Mouse (Mus musculus) myocyte (in vitro differentiated cells): ENCODE measurements around the gene Glb1. TPM values are rescaled to one million over a fixed set of nuclear protein-coding genes. Genes with fewer than 3 reads are reported as not detected.

Source experiments
- H3K27me3 ChIP-seq: one replicate; pipeline ENCODE4 v1.6.1; 2011; ENCODE audit not compliant: control insufficient read depth, insufficient read depth, insufficient read length
- H3K36me3 ChIP-seq: one replicate; pipeline ENCODE4 v1.6.1; 2011; ENCODE audit not compliant: control insufficient read depth, insufficient read depth
- H3K4me2 ChIP-seq: one replicate; pipeline ENCODE4 v1.6.1; 2011; ENCODE audit warnings: low read depth, control low read depth
- H3K4me3 ChIP-seq: one replicate; pipeline ENCODE4 v1.5.1; 2011; ENCODE audit warnings: mild to moderate bottlenecking, control low read depth, moderate library complexity
- H3K79me2 ChIP-seq: one replicate; pipeline ENCODE4 v1.6.1; 2011; ENCODE audit not compliant: control insufficient read depth, insufficient read depth
- H3ac ChIP-seq: one replicate; pipeline ENCODE4 v1.6.1; 2011; ENCODE audit not compliant: control insufficient read depth, insufficient read length
- CEBPB ChIP-seq: IDR thresholded peaks from 2 replicates; pipeline ENCODE4 v1.6.1; 2011; ENCODE audit warnings: mild to moderate bottlenecking, moderate library complexity; ENCODE audit not compliant: poor library complexity, insufficient read depth, severe bottlenecking
- E2F4 ChIP-seq: IDR thresholded peaks from one replicate; pipeline ENCODE4 v1.6.1; 2011; ENCODE audit warnings: mild to moderate bottlenecking, control low read depth, moderate library complexity; ENCODE audit not compliant: insufficient read depth
- MAX ChIP-seq: IDR thresholded peaks from one replicate; pipeline ENCODE4 v1.6.1; 2011; ENCODE audit warnings: low read depth, mild to moderate bottlenecking, control low read depth
- MYOD1 ChIP-seq, 3 experiments: IDR thresholded peaks; one replicate each; pipeline ENCODE4 v1.6.1; 2011; ENCODE audit warnings: control low read depth in 2 of 3, low read depth in 2 of 3, mild to moderate bottlenecking in 2 of 3, moderate library complexity in 1 of 3; ENCODE audit not compliant: insufficient read length in 2 of 3, control insufficient read depth in 1 of 3
- MYOG ChIP-seq, 3 experiments: IDR thresholded peaks; one replicate each; pipeline ENCODE4 v1.6.1; 2011; ENCODE audit warnings: control low read depth in 2 of 3, low read depth in 2 of 3, mild to moderate bottlenecking in 2 of 3; ENCODE audit not compliant: insufficient read length in 2 of 3, control insufficient read depth in 1 of 3, insufficient read depth in 1 of 3
- POLR2A ChIP-seq: IDR thresholded peaks from one replicate; pipeline ENCODE4 v1.6.1; 2011; ENCODE audit warnings: low read depth, mild to moderate bottlenecking, control low read depth, moderate library complexity; ENCODE audit not compliant: insufficient read length
- POLR2AphosphoS2 ChIP-seq: IDR thresholded peaks from one replicate; pipeline ENCODE4 v1.6.1; 2011; ENCODE audit warnings: low read depth, control low read depth; ENCODE audit not compliant: insufficient read length
- REST ChIP-seq: IDR thresholded peaks from one replicate; pipeline ENCODE4 v1.6.1; 2011; ENCODE audit warnings: mild to moderate bottlenecking, control low read depth, moderate library complexity; ENCODE audit not compliant: insufficient read depth, insufficient read length
- SRF ChIP-seq: IDR thresholded peaks from one replicate; pipeline ENCODE4 v1.6.1; 2011; ENCODE audit warnings: low read depth; ENCODE audit not compliant: control insufficient read depth, insufficient read length
- TCF12 ChIP-seq: IDR thresholded peaks from one replicate; pipeline ENCODE4 v1.6.1; 2011; ENCODE audit warnings: mild to moderate bottlenecking, control low read depth; ENCODE audit not compliant: poor library complexity, insufficient read depth, severe bottlenecking
- TCF3 ChIP-seq: IDR thresholded peaks from one replicate; pipeline ENCODE4 v1.6.1; 2011; ENCODE audit warnings: low read depth, control low read depth; ENCODE audit not compliant: insufficient read length
- USF1 ChIP-seq: IDR thresholded peaks from one replicate; pipeline ENCODE4 v1.6.1; 2011; ENCODE audit warnings: low read depth, mild to moderate bottlenecking, control low read depth, moderate library complexity
- polyA plus RNA-seq: library from polyadenylated mRNA; unstranded; fragments of >200 nt; fragmentation: generic; extraction: Trizol; gene quantifications from one replicate; pipeline ENCODE4 v1.2.1, GENCODE M21; 2012; ENCODE audit warnings: missing spikeins

Gene Glb1
- polyA plus RNA-seq, 1 experiment: 30.1 TPM

- no peak for TF ChIP-seq E2F4
- no peak for TF ChIP-seq TCF12
- no peak for TF ChIP-seq TCF3
- H3K27me3 ChIP-seq: no peaks in the 10 kb centered on the region
- no peak overlapping the region for H3K4me3 ChIP-seq
- no peaks in the 10 kb centered on the region for H3K79me2 ChIP-seq
- H3K4me2 ChIP-seq: no peak overlapping the region
- no peaks in the 10 kb centered on the region for H3K36me3 ChIP-seq
- no peak overlapping the region for H3ac ChIP-seq
These were observed 39.7 kb downstream of the Glb1 start for GRCm38 (mm10) chr9:114440548-114440947.

DNA sequence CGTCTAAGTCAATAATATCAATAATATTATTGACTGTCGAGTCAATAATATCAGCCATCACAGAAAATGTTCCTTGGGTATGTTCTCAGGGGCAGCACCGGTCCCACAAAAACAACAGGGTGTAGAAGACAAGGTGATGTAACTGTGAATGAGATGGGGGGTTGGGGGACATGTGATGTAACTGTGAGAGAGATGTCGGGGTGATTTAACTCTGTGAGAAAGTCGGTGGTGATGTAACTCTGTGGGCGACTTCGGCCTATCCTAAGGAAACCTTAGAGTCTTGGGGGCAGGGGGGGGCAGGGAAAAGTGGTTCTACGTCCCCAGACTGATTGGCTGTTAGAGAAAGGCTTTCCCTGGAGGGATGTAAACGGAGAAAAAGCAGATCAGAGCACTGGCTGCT is 41.3 kb downstream of the Glb1 start:
- no peak overlapping the region for H3K4me2 ChIP-seq
- H3K36me3 ChIP-seq: no peaks in the 10 kb centered on the region
- no peaks in the 10 kb centered on the region for H3K27me3 ChIP-seq
- no peak for TF ChIP-seq SRF
- TF ChIP-seq MYOG (IDR thresholded peaks at IDR 0.05; ENCODE audit: control insufficient read depth in 1 of 3, insufficient read depth in 1 of 3, insufficient read length in 2 of 3, low read depth in 2 of 3): no peak
- no peak for TF ChIP-seq CEBPB
- no peak for TF ChIP-seq POLR2AphosphoS2
- TF ChIP-seq TCF3: no peak
- H3K4me3 ChIP-seq: no peak overlapping the region
- no peak overlapping the region for H3ac ChIP-seq
- no peaks in the 10 kb centered on the region for H3K79me2 ChIP-seq

DNA sequence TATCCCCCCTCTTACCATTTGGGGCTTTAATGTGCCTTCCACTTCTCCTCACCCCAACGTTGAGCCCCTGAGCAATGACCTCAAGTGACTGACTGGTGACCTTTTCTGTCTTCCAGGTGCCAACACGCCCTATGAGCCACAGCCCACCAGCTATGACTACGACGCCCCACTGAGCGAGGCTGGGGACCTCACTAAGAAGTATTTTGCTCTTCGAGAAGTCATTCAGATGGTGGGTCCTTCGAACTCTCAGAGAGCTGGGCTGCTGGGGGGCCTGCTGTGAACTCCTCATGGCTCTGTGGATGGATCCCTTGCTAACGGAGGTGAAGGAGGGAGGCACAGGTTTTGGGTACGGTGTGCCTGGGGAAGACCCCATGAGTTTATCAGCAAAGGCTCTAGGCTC is 42.0 kb downstream of the Glb1 start:
- Histone ChIP-seq H3K4me3 (no peak overlapping the region), H3K79me2 (no peaks in the 10 kb centered on the region), H3K36me3 (no peaks in the 10 kb centered on the region), H3ac (no peak overlapping the region), H3K4me2 (no peak overlapping the region), H3K27me3 (no peaks in the 10 kb centered on the region)
- TF ChIP-seq MYOD1 (IDR thresholded peaks at IDR 0.05; ENCODE audit: control insufficient read depth in 1 of 3, insufficient read length in 2 of 3, low read depth in 2 of 3) (no peak), TCF12 (no peak), MAX (no peak)

- no peaks in the 10 kb centered on the region for H3K79me2 ChIP-seq
- no peaks in the 10 kb centered on the region for H3K27me3 ChIP-seq
- no peak overlapping the region for H3K4me2 ChIP-seq
- TF ChIP-seq POLR2A: no peak
- TF ChIP-seq MYOD1 (IDR thresholded peaks at IDR 0.05; ENCODE audit: control insufficient read depth in 1 of 3, insufficient read length in 2 of 3, low read depth in 2 of 3): no peak
- TF ChIP-seq POLR2AphosphoS2: no peak
- no peak for TF ChIP-seq TCF12
- TF ChIP-seq SRF: no peak
- TF ChIP-seq TCF3: no peak
- no peak for TF ChIP-seq MYOG (IDR thresholded peaks at IDR 0.05; ENCODE audit: control insufficient read depth in 1 of 3, insufficient read depth in 1 of 3, insufficient read length in 2 of 3, low read depth in 2 of 3)
- no peaks in the 10 kb centered on the region for H3K36me3 ChIP-seq
- no peak overlapping the region for H3ac ChIP-seq
- no peak overlapping the region for H3K4me3 ChIP-seq
These were observed 42.5 kb downstream of the Glb1 start for GRCm38 (mm10) chr9:114443351-114443750.

GRCm38 (mm10) chr9:114446887-114447286 is 46.0 kb downstream of the Glb1 start:
- no peak for TF ChIP-seq CEBPB
- no peak for TF ChIP-seq USF1
- no peak for TF ChIP-seq TCF12
- TF ChIP-seq TCF3: no peak
- TF ChIP-seq MAX: no peak
- TF ChIP-seq SRF: no peak
- TF ChIP-seq MYOD1 (IDR thresholded peaks at IDR 0.05; ENCODE audit: control insufficient read depth in 1 of 3, insufficient read length in 2 of 3, low read depth in 2 of 3): no peak

DNA sequence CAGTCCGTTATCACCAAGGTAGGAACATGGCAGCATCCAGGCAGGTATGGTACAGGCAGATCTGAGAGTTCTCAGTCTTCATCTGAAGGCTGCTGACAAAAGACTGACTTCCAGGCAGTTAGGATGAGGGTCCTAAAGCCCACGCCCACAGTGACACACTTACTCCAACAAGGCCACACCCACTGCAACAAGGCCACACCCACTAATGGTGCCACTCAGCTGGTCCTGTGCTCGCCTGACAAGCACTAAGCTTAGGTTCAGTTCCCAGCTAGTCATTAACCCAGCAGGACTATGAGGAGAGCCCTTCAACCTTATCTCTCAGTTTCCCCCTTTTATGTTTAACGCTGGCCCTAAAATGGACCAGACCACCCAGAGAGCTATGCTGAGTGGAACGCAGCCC is 47.8 kb downstream of the Glb1 start:
- H3K27me3 ChIP-seq: no peaks in the 10 kb centered on the region
- no peaks in the 10 kb centered on the region for H3K36me3 ChIP-seq
- H3ac ChIP-seq: no peak overlapping the region
- no peak overlapping the region for H3K4me2 ChIP-seq
- TF ChIP-seq TCF12 (no peak), POLR2A (no peak), TCF3 (no peak), MYOD1 (IDR thresholded peaks at IDR 0.05; ENCODE audit: control insufficient read depth in 1 of 3, insufficient read length in 2 of 3, low read depth in 2 of 3) (no peak), POLR2AphosphoS2 (no peak), MAX (no peak), REST (no peak), MYOG (IDR thresholded peaks at IDR 0.05; ENCODE audit: control insufficient read depth in 1 of 3, insufficient read depth in 1 of 3, insufficient read length in 2 of 3, low read depth in 2 of 3) (no peak), CEBPB (no peak), SRF (no peak), E2F4 (no peak), USF1 (no peak)
- no peak overlapping the region for H3K4me3 ChIP-seq
- no peaks in the 10 kb centered on the region for H3K79me2 ChIP-seq

More at GRCm38 (mm10) chr9:114446887-114447286, 46.0 kb downstream of the Glb1 start:
- Histone ChIP-seq H3K4me2 (no peak overlapping the region), H3K27me3 (no peaks in the 10 kb centered on the region), H3K79me2 (no peaks in the 10 kb centered on the region), H3K36me3 (no peaks in the 10 kb centered on the region), H3ac (no peak overlapping the region), H3K4me3 (no peak overlapping the region)
